Mouse (Mus musculus): ENCODE data around the gene Cyp2c65. TPM values are rescaled to one million over a fixed set of nuclear protein-coding genes. Genes with fewer than 3 reads are reported as not detected.
"Not testable (repeated sequence)": the region's sequence is repeated elsewhere in the genome, so short reads cannot be mapped to it uniquely, and the experiment has no call there.

Gene Cyp2c65
- polyA plus RNA-seq (2016; fragmentation: Nextera tagmentation; extraction: Ambion mirVana), result not detected in 2 replicates

GRCm38 (mm10) chr19:39060719-39061118, at the start of gene Cyp2c65:
Gene Cyp2c65 (plus strand): TSS chr19:39061015.
- 68% methylated on average over 2 of the region's 2 CpGs for WGBS
- no peak for DNase-seq (ENCODE audit: extremely low spot score, low spot score)
- H3K36me3 ChIP-seq (replicated peaks), result no peaks in the 10 kb centered on the region
- H3K4me3 ChIP-seq, result no peak within 1 kb of the TSS
- H3K4me1 ChIP-seq, result no peaks in the 10 kb centered on the region
- H3K9me3 ChIP-seq, result peaks cover 2% of the 10 kb centered on the region; the same call in 1 of the 2 replicates
- H3K27me3 ChIP-seq (ENCODE audit: poor library complexity, severe bottlenecking), result no peaks in the 10 kb centered on the region
- no peak within 1 kb of the TSS for H3K27ac ChIP-seq

- H3K9me3 ChIP-seq, result peaks cover 2% of the 10 kb centered on the region; the same call in 1 of the 2 replicates
- no peaks in the 10 kb centered on the region for H3K27me3 ChIP-seq (ENCODE audit: poor library complexity, severe bottlenecking)
- no peaks in the 10 kb centered on the region for H3K4me1 ChIP-seq
- H3K4me3 ChIP-seq, result no peak overlapping the region
- WGBS, result 92% methylated on average over 1 of the region's 1 CpGs
- DNase-seq (ENCODE audit: extremely low spot score, low spot score), result no peak
- H3K36me3 ChIP-seq (replicated peaks), result no peaks in the 10 kb centered on the region
- H3K27ac ChIP-seq, result no peak overlapping the region
Measured at GRCm38 (mm10) chr19:39057928-39058327, 2.9 kb upstream of the Cyp2c65 start.

DNA sequence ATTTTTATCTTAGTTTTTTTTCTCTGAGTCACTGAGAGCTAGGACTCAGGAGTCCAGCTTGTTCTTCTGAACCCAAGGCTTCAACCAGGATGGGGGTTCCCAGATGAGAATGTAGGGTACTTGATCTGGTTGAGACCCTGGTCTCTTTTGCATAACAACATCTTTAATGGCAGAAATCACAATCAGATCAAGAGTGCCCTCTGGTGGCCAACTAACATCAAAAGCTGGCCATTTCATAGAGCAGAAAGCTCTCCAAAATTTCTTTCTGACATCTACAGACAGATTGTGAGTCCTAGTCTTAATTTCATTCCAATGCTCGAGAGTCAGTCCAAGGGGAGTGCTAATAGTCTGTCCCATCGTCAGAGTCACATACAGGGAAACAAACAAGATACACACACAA, 38.0 kb downstream of the Cyp2c65 start:
- 86% methylated on average over 2 of the region's 2 CpGs for WGBS
- not testable (repeated sequence) for H3K4me1 ChIP-seq; H3K27ac ChIP-seq; DNase-seq (ENCODE audit: extremely low spot score, low spot score); H3K36me3 ChIP-seq (replicated peaks); H3K27me3 ChIP-seq (ENCODE audit: poor library complexity, severe bottlenecking); H3K4me3 ChIP-seq
- H3K9me3 ChIP-seq, result peaks cover 43% of the 10 kb centered on the region

DNA sequence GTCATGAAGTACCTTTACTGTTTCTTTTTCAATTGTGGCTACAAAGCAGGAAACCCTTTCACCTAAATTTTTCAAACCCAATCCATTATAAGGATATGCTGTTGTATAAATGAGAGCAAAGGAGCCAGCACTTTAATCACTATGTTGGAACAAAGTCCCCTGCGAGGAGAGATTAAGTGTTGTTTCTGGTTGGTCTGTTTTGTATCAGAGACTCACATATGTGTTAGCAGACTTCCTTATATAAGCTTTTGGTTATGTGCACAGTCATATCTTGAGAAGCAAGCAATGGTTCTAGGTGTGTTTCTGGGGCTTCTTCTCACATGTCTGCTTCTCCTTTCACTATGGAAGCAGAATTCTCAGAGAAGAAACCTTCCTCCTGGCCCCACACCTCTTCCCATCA, 52.8 kb downstream of the Cyp2c65 start, which contains the start of gene Cyp2c66:
TSS of gene Cyp2c66 (plus strand) at position 255 of the 400 bp plus-strand sequence.
- no peak within 1 kb of the TSS for H3K4me3 ChIP-seq
- H3K27ac ChIP-seq, result no peak within 1 kb of the TSS
- 80% methylated on average over 1 of the region's 1 CpGs for whole genome bisulfite sequencing
- no peaks in the 10 kb centered on the region for H3K4me1 ChIP-seq
- no peaks in the 10 kb centered on the region for H3K27me3 ChIP-seq (ENCODE audit: poor library complexity, severe bottlenecking)
- no peak for DNase-seq (ENCODE audit: extremely low spot score, low spot score)
- H3K36me3 ChIP-seq (replicated peaks), result no peaks in the 10 kb centered on the region
- H3K9me3 ChIP-seq, result peaks cover 14% of the 10 kb centered on the region; the same call in 1 of the 2 replicates

Other genes starting within 250 kb of the Cyp2c65 start
- 11.6 and 11.9 TPM in 2 replicates for gene Noc3l, start 241.8 kb upstream of the Cyp2c65 start, polyA plus RNA-seq (2016; fragmentation: Nextera tagmentation; extraction: Ambion mirVana)
- gene Tbc1d12, start 224.4 kb upstream of the Cyp2c65 start, polyA plus RNA-seq (2016; fragmentation: Nextera tagmentation; extraction: Ambion mirVana), result 1.8 and 2.2 TPM in 2 replicates
- 115 and 122 TPM in 2 replicates for gene Hells, start 130.1 kb upstream of the Cyp2c65 start, polyA plus RNA-seq (2016; fragmentation: Nextera tagmentation; extraction: Ambion mirVana)
- gene Cyp2c55, start 54.0 kb upstream of the Cyp2c65 start, polyA plus RNA-seq (2016; fragmentation: Nextera tagmentation; extraction: Ambion mirVana), result not detected in 2 replicates
- gene Cyp2c66, start 52.9 kb downstream of the Cyp2c65 start, polyA plus RNA-seq (2016; fragmentation: Nextera tagmentation; extraction: Ambion mirVana), result not detected in 2 replicates
- gene Cyp2c29, start 208.4 kb downstream of the Cyp2c65 start, polyA plus RNA-seq (2016; fragmentation: Nextera tagmentation; extraction: Ambion mirVana), result not detected in 2 replicates